Mouse (Mus musculus) splenic B cell, adult 2 months (primary cell): ENCODE measurements around the gene Szrd1.

Experiments
- DNase-seq: peaks from one replicate; pipeline ENCODE4 v3.0.0-alpha.2; 2011; ENCODE audit warnings: low read depth, low spot score
- H3K27me3 ChIP-seq: 2 replicates; pipeline ENCODE4 v1.6.1; 2012; ENCODE audit warnings: mild to moderate bottlenecking, low read length, moderate library complexity, mixed read lengths; ENCODE audit not compliant: control insufficient read depth, poor library complexity, insufficient read depth, severe bottlenecking
- H3K36me3 ChIP-seq: 2 replicates; pipeline ENCODE4 v1.6.1; 2012; ENCODE audit warnings: mild to moderate bottlenecking, low read length, moderate library complexity, mixed read lengths; ENCODE audit not compliant: control insufficient read depth, poor library complexity, insufficient read depth, severe bottlenecking

Szrd1 gene

DNA sequence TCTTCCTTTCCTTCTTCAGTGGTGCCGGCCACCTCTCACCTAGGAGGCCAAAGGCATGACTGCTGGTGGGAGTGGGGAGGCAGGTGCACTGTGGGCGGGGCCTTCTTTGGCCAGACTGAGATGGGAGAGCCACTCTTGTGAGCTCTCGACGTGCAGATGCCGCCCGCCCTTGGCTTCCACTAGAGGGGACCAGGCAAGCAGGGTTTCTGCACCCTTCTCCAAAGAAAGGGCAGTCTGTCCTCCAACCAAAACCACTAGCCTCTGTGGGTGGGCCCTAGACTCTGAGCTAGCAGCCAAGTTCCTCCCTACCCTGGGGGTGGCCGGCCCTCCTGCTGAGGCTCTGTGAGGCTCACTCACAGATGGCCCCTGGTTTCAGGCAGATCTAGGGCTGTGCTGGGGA lies 25.7 kb downstream of the Szrd1 start:
- Histone ChIP-seq H3K36me3 (peaks cover 15% of the 10 kb centered on the region), H3K27me3 (no peaks in the 10 kb centered on the region)
- DNase-seq = no peak

DNA sequence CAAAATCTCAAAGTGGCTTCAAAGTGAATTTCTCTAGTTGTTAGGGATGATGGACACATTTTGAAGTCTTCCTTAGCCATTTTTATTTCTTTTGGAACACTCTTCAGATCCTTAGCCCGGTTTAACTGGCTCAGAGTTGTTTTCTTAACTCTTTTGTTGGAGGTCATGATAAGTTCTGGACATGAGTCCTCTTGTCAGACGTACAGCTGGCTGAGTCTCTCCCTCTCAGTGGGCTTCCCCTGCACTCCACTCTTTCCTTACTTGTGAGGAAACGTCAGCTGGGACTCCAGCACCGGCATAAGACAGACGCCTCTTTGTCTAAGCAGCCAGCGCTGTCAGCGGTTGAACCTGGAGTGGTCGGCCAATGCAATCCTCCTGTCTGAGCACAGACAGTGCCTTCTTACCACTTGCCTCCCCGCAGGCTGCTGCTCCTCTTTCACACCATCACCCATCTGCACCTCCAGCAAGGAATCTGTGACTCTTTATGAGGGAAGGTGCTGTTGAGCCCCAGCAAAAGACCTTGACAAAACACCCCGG lies 31.3 kb downstream of the Szrd1 start:
- no peaks in the 10 kb centered on the region for H3K27me3 ChIP-seq
- H3K36me3 ChIP-seq = peaks cover 8% of the 10 kb centered on the region
- DNase-seq = no peak

DNA sequence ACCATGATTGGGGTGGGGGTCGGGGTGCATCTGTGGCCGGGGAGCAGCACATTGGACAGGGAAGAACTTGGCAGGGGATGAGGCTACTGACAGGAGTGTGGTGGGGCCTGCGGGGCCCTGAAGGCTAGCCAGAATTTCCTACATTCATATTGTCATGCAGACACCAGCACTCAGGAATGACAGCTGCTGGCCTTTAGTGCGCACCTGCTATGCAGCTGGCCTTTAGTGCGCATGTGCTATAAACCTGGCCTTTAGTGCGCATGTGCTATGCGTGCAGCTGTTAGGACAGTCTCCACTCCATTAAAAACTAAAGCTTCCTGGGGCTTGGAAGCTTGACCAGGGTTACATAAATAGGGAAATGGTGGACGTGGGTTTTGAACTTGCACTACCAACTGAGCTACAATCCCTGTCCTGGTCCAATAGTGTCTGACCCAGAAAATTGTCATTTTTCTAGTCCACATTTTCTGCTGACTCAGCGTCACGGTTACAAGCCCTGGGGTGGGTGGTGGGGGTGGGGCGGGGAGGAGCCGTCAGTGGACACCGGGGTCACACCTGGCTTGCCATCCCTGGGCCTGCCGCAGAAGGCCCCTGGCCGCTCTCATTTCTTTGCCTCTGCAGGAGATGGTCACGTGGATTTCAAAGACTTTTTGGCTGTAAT lies 32.9 kb downstream of the Szrd1 start:
- no peak for DNase-seq
- peaks cover 3% of the 10 kb centered on the region for H3K36me3 ChIP-seq
- H3K27me3 ChIP-seq = no peaks in the 10 kb centered on the region

DNA sequence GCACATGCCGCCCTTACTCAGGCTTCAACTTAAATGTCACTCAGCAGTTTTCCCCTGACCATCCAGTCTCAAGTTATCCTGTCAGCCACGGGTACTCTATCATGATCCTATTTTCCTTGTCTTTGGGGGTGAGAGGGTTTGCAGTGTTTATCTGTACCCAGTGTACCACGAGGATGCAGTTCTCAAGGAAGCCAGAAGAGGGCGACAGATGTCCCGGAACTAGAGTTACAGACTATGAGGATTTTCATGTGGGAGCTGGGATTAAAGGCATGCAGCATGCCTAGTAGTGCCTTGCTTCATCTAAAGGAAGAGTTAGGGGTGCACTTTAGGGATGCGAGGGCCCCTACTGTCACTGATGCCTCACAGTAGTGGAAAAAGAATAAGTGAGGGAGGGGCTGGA lies 37.7 kb downstream of the Szrd1 start:
- H3K36me3 ChIP-seq = no peaks in the 10 kb centered on the region
- DNase-seq = peak; percentile 40

DNA sequence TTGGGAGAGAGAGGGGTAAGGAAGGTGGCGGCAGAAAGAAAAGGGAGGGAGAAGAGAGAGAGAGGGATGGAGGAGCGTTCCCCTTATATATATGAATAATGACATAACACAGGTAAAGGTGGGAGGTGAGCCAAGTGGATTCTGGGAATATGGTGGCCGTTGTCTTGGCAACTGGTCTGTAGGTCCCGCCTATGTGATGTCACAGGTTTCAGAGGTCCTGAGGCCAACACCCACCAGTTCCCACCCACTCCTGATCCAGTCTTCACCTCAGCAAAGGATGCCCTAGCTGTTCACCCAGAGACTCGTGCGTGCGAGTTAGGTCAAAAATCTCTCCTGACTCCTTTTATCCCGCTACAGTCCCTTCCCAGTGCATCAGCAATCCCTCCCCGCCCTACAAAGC lies 38.3 kb downstream of the Szrd1 start:
- Histone ChIP-seq H3K36me3 (no peaks in the 10 kb centered on the region), H3K27me3 (no peaks in the 10 kb centered on the region)
- no peak for DNase-seq

More for the DNA sequence above, 37.7 kb downstream of the Szrd1 start:
- no peaks in the 10 kb centered on the region for H3K27me3 ChIP-seq

DNA sequence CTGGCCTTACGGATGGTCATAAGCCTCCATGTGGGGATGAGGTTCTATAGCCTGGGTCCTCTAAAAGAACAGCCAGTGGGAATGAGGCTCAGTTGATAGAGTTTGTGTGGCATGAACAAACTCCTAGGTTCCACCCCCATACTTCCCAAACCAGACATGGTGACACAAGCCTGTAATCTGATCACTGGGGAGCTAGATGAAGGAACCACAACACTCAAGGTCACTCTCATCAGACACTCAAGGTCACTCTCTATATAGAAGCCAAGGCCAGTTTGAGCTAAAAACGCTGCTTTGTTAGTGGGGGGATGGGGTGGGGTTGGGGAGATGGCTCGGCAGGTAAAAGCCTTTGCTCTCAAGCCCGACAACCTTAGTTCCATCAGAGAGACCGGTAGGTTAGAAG lies 39.6 kb downstream of the Szrd1 start:
- DNase-seq = no peak
- H3K36me3 ChIP-seq = no peaks in the 10 kb centered on the region
- H3K27me3 ChIP-seq = no peaks in the 10 kb centered on the region

DNA sequence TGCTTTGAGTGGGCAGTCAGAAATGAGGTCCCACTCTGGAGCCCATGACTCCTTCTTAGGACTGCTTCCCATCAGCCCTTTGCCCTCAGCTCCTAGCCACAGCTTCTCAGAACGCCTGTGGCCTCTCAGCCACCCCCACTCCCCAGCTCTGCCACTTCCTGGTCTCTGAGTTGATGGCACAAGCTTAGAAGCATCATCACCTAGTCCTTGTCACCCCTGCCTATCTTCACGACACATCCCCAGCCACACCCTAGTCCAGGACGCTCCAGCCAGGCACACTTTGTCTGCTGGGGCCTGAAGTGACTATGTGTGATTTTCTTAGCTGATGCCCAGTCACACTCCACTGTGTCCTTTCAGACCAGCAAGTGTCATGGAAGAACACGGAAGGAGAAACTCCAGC lies 40.6 kb downstream of the Szrd1 start:
- Histone ChIP-seq H3K27me3 (no peaks in the 10 kb centered on the region), H3K36me3 (no peaks in the 10 kb centered on the region)
- DNase-seq = no peak

DNA sequence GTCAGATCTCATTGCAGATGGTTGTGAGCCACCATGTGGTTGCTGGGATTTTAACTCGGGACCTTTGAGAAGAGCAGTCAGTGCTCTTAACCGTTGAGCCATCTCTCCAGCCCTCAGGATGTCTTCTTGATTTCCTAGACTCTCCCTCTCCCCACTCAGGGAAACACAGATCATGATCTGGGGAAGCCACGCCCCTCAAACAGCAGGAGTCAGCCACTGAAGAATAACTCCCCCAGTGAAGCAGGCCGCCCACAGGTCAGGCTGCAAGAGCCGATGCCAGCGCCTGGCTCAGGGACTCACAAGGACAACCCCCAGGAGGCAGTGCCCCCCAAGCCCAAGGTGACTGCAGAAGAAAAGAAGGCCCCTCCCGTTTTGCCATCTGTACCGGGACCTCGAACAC lies 42.9 kb downstream of the Szrd1 start:
- no peak for DNase-seq
- Histone ChIP-seq H3K27me3 (no peaks in the 10 kb centered on the region), H3K36me3 (no peaks in the 10 kb centered on the region)

DNA sequence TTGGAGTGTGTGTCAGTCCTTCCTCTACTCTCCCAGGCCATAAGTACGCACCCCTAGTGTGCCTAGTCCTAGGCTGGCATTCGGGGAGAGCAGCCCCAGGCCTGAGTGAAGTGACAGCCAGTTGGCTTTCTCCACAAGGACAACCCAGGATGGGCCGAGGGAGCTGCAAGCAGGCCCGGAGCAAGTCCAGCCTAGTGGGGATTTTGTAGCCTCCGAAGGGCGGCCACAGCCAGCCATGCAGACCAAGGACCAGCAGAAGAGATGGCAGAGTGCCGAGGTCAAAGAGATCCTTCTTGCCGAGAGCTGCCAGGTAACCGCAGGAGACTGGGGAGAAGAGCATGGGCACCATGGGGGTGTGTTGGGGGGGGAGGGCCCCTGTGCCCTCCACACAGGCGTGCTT lies 44.6 kb downstream of the Szrd1 start:
- H3K36me3 ChIP-seq = no peaks in the 10 kb centered on the region
- DNase-seq = no peak

DNA sequence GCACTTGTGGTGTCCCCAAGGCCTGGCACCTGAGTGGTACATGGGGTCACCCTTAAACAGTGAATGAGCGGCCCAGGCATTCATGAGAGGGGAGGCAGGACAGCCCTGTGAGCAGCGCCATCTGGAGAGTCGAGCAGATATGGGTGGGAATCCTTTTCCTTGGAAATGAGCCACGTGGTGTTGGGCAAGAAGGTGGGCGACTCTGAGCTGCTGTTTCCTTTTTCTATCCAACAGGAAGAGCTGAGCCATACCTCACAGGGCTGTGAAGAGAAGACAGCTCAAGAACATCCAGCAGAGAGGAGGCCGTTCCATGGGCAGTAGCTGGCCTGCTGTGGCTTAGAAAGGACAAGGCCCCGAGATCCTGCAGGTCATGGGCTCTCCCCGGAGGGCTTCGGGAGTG lies 50.9 kb downstream of the Szrd1 start:
- H3K36me3 ChIP-seq = no peaks in the 10 kb centered on the region
- H3K27me3 ChIP-seq = no peaks in the 10 kb centered on the region
- DNase-seq = no peak

More for the DNA sequence above, 44.6 kb downstream of the Szrd1 start:
- H3K27me3 ChIP-seq = no peaks in the 10 kb centered on the region

DNA sequence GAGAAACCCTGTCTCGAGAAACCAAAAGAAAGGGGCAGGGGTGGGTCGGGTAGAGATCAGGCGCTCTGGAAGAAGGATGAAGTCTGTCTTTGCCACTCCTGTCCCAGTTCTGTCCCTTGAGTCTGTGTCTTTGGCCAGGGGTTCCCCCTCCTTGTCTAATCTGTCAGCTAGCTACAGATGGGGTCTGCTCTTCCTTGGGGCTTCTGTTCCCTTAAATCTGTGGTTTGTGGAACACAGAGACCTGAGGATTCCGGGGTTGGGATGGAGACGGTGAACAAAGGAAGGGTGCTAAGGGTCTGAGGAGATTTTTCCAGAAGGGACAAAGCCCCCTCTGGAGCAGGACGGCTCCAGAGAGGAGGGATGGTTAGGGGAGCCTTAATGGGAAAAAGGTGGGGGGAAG lies 51.5 kb downstream of the Szrd1 start, which contains the start of gene Spata21:
TSS of gene Spata21 (plus strand) at position 301 of the 400 bp plus-strand sequence.
- no peaks in the 10 kb centered on the region for H3K27me3 ChIP-seq
- no peaks in the 10 kb centered on the region for H3K36me3 ChIP-seq
- DNase-seq = no peak

DNA sequence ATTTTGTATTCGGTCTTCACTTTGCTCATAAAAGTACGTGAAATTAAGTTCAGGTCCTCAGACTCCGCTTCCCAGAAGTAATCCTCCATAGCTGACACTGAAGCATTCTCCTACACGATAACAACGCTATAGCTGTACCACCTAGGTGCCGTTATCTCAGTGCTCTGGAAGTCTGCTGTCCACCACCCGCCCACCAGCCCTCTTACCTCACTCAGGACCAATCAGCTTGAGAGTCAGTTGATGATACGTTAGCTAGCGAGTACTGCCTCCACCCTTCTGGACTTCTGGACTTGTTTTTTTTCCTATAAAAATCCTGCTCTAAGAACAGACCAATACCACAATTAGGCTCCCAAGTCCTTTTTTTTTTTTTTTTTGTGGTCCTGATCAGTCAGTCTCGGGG lies 52.7 kb downstream of the Szrd1 start:
- no peaks in the 10 kb centered on the region for H3K27me3 ChIP-seq
- H3K36me3 ChIP-seq = no peaks in the 10 kb centered on the region
- DNase-seq = no peak

DNA sequence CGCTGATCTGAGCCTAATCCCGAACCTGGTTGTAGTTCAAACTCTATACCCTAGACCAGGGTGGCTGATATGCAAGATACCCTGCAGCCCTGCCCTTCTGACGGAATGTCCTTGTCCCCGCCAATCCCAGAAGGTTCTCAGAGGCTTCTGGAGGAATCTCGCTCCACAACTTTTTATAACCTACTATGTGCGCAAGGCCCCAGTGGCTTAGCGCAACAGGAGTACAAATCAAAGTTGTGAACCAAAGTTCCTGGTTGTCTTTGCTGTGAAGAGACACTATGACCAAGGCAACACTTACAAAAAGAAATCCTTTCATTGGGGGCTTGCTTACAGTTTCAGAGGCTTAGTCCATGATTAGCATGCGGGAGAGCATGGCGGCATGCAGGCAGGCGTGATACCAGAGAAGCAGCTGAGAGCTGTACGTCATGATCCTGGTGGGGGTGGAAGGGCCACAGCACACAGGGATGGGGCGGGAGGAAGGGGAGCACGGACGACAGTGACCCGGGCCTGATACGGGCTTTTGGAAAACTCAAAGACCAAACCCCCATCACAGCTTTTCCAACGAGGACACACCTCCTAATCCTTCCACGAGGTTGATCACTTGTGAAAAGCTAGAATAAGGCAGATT lies 61.0 kb downstream of the Szrd1 start:
- peaks cover under 1% of the 10 kb centered on the region; the same call in 1 of the 2 replicates for H3K36me3 ChIP-seq
- no peaks in the 10 kb centered on the region for H3K27me3 ChIP-seq
- no peak for DNase-seq

DNA sequence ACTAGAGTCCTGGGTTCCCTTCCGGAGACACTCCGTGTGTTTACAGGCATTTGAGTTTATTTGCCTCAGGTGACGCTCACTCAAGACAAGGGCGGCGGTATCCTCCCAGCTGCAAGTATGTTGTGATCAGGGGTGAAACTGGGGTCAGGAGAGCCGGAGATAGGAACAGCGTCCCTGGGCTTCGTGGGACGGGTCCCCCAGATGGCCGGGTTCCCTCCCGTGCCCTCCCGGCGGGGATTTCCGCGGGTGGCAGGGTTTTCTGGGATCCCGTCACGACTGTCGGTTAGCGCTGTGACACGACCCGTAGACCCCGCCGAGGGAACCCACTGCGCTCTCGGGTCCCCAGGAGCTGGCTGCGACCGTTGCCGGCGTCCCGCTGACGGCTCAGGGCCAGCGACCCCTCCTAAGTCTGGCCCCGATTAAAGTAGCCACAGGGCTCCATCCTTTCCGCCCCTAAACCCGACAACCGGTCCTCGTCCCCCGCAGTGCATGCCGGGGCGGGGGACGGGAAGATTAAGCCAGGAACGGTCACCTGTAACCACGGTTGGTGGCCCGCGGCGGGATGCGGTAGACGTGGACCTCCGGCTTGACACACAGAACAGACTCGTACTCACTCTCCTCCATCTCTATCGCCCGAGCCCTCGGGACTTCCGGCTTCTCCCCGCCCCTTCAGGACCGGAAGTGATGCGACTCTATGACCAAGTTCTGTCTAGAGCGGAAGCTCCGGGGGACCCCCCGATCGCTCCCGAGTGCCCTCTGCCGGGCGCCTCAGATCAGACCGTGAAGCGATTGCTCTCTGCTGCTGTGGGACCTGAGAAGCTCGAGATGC lies 61.7 kb downstream of the Szrd1 start, which contains the start of gene Necap2:
TSS of gene Necap2 (minus strand) at position 677 of the 829 bp plus-strand sequence.
- peak; percentile 97 for DNase-seq
- Histone ChIP-seq H3K36me3 (peaks cover 3% of the 10 kb centered on the region; the same call in 1 of the 2 replicates), H3K27me3 (no peaks in the 10 kb centered on the region)
